Mouse (Mus musculus): ENCODE results near the gene Kcp. TPM values are rescaled to one million over a fixed set of nuclear protein-coding genes. Genes with fewer than 3 reads are reported as not detected.

The Kcp gene
- polyA plus RNA-seq, 1 experiment from 2014 or later: 10.9 TPM

DNA sequence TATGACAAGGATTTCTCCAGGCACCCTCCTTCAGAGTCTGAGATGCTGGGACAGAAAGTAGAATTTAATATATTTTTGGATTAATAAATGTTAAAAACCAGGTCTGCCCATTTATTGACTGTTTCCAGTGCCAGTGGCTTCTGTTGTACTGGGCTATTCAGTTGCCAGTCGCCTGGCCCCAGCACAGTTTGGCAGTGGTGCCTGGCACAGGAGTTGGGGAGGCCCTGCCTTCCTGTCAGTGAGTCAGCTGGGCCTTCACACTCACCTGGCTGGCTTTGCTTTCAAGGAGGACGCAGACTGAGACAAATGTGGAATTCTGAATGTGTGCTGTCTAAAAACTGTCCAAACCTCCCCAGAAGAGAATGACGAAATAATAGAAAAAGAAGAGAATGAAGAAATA is 29.5 kb upstream of the Kcp start:
- ATAC-seq (replicated peaks; ENCODE audit: insufficient number of reproducible peaks, low FRiP score, low TSS enrichment): no peak
- Histone ChIP-seq H3K27me3 (ENCODE audit: control insufficient read depth, insufficient read depth, low read length) (no peaks in the 10 kb centered on the region), H3K4me3 (ENCODE audit: low read depth, low read length) (no peak overlapping the region), H3K4me2 (no peak overlapping the region), H3K4me1 (ENCODE audit: control insufficient read depth, insufficient read depth, low read length) (peaks cover 5% of the 10 kb centered on the region; the same call in 1 of the 2 replicates), H3K36me3 (ENCODE audit: control insufficient read depth, insufficient read depth, low read length) (peaks cover 1% of the 10 kb centered on the region), H3K27ac (ENCODE audit: low read depth, low read length) (no peak overlapping the region), H3K9ac (ENCODE audit: low read depth, low read length) (no peak overlapping the region), H3K9me3 (replicated peaks; ENCODE audit: control insufficient read depth, low read length) (no peaks in the 10 kb centered on the region)
- WGBS (ENCODE audit: insufficient replicate concordance): 79% methylated on average over 3 of the region's 3 CpGs

DNA sequence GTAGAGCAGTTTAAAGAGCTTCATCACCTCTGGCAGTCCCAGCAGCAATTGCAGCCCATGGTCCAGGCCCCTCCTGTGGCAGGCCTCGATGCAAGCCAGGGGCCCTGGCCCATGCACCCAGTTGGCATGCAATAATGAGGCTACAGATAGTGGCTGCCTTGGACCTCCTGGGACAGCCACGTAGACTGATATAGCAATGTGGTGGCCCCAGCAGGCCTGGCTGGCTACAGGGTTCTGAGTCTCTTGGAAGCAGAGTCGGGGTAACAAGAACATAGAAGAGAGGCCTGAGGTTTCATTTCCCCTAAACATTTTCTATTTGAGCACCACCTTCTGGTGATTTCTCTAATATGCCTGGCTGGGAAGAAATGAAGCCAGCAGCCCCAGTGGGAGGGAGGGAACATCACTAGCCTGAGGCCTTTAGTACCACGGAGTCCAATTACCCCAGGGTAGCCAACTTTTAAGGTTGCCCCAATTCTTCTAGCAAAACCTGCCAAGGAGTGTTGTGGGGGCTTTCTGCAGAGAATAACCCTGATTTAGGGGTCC is 29.0 kb upstream of the Kcp start:
- ATAC-seq (replicated peaks; ENCODE audit: insufficient number of reproducible peaks, low FRiP score, low TSS enrichment): no peak
- 75% methylated on average over 4 of the region's 4 CpGs for WGBS (ENCODE audit: insufficient replicate concordance)
- no peak overlapping the region for H3K4me3 ChIP-seq (ENCODE audit: low read depth, low read length)

DNA sequence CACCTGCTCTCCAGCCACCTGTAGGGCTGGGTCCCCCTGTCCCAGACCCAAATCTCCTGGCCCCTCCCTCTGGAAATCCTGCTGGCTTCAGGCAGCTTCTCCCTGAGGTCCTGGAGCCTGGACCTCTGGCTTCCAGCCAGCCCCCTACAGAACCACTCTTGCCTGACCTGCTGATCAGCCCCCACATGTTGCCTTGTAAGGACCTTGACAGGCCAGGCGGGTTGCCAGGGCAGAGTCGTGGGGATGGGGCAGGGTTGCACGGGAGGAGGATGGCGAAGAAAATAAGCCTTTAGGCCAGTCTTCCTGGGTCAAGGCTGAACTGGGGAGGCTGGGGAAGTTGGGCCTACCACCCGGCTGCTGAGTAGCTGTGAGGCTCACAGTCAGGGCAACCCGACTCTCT is 27.6 kb upstream of the Kcp start:
- H3K27ac ChIP-seq (ENCODE audit: low read depth, low read length): peak overlapping the region; percentile 7; the same call in 1 of the 2 replicates
- 58% methylated on average over 6 of the region's 6 CpGs for whole genome bisulfite sequencing (ENCODE audit: insufficient replicate concordance)

More for the DNA sequence above, 29.0 kb upstream of the Kcp start:
- Histone ChIP-seq H3K9me3 (replicated peaks; ENCODE audit: control insufficient read depth, low read length) (no peaks in the 10 kb centered on the region), H3K4me2 (no peak overlapping the region), H3K36me3 (ENCODE audit: control insufficient read depth, insufficient read depth, low read length) (no peaks in the 10 kb centered on the region; the same call in 1 of the 2 replicates), H3K27me3 (ENCODE audit: control insufficient read depth, insufficient read depth, low read length) (no peaks in the 10 kb centered on the region), H3K27ac (ENCODE audit: low read depth, low read length) (no peak overlapping the region), H3K9ac (ENCODE audit: low read depth, low read length) (no peak overlapping the region), H3K4me1 (ENCODE audit: control insufficient read depth, insufficient read depth, low read length) (peaks cover 5% of the 10 kb centered on the region; the same call in 1 of the 2 replicates)

DNA sequence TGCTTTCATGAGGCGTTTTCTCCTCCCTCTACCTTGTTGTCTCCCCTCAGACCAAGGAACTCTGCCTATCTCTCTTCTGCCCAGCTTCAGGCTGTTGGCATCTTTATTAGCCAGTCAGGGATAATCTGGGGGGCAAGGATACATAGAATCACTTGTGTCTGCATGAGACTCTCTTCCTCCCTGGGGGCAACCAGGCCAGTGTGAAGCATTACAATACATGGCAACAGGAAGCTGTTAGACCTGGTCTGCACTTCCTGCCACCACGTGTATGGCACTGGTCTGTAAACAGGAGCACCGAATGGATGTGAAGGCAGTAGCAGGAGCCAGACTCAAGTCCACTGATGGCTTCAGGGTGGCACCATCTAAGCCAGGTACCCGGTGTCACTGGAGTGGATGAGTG is 22.3 kb upstream of the Kcp start:
- WGBS (ENCODE audit: insufficient replicate concordance): 50% methylated on average over 4 of the region's 4 CpGs
- Histone ChIP-seq H3K27ac (ENCODE audit: low read depth, low read length) (no peak overlapping the region), H3K27me3 (ENCODE audit: control insufficient read depth, insufficient read depth, low read length) (peaks cover 18% of the 10 kb centered on the region), H3K4me1 (ENCODE audit: control insufficient read depth, insufficient read depth, low read length) (peaks cover 27% of the 10 kb centered on the region), H3K4me3 (ENCODE audit: low read depth, low read length) (no peak overlapping the region), H3K36me3 (ENCODE audit: control insufficient read depth, insufficient read depth, low read length) (no peaks in the 10 kb centered on the region; the same call in 1 of the 2 replicates), H3K4me2 (peak overlapping the region; percentile 97), H3K9ac (ENCODE audit: low read depth, low read length) (no peak overlapping the region), H3K9me3 (replicated peaks; ENCODE audit: control insufficient read depth, low read length) (no peaks in the 10 kb centered on the region)
- ATAC-seq (replicated peaks; ENCODE audit: insufficient number of reproducible peaks, low FRiP score, low TSS enrichment): no peak

More for the DNA sequence above, 27.6 kb upstream of the Kcp start:
- H3K9ac ChIP-seq (ENCODE audit: low read depth, low read length): no peak overlapping the region
- ATAC-seq (replicated peaks; ENCODE audit: insufficient number of reproducible peaks, low FRiP score, low TSS enrichment): no peak
- H3K9me3 ChIP-seq (replicated peaks; ENCODE audit: control insufficient read depth, low read length): no peaks in the 10 kb centered on the region
- no peaks in the 10 kb centered on the region; the same call in 1 of the 2 replicates for H3K36me3 ChIP-seq (ENCODE audit: control insufficient read depth, insufficient read depth, low read length)
- H3K27me3 ChIP-seq (ENCODE audit: control insufficient read depth, insufficient read depth, low read length): no peaks in the 10 kb centered on the region
- no peak overlapping the region for H3K4me2 ChIP-seq
- no peak overlapping the region for H3K4me3 ChIP-seq (ENCODE audit: low read depth, low read length)
- H3K4me1 ChIP-seq (ENCODE audit: control insufficient read depth, insufficient read depth, low read length): peaks cover 5% of the 10 kb centered on the region; the same call in 1 of the 2 replicates

DNA sequence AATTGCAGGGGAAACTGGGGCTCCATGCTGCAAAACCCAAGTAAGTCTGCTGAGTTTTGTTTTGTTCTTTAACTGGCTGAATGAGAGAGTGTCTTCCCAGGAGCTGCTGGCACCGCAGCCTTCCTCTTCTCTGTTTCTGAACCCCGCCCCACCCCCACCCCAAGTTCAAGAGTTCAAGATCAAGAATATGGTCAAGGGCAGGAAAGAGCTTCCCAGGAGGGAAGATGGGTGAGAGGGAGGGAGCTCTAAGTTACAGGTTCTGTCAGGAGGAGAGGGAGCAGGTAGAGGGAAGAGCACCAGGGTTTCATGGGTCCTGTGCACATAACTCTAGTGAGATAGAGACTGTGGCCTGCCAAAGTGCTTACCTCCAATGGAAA is 21.7 kb upstream of the Kcp start:
- Histone ChIP-seq H3K36me3 (ENCODE audit: control insufficient read depth, insufficient read depth, low read length) (no peaks in the 10 kb centered on the region; the same call in 1 of the 2 replicates), H3K4me2 (peak overlapping the region; percentile 97), H3K9ac (ENCODE audit: low read depth, low read length) (no peak overlapping the region), H3K4me1 (ENCODE audit: control insufficient read depth, insufficient read depth, low read length) (peaks cover 28% of the 10 kb centered on the region), H3K9me3 (replicated peaks; ENCODE audit: control insufficient read depth, low read length) (no peaks in the 10 kb centered on the region), H3K27ac (ENCODE audit: low read depth, low read length) (0 out of 2 replicates have a peak overlapping the region, but pooled peaks have one; percentile 22), H3K27me3 (ENCODE audit: control insufficient read depth, insufficient read depth, low read length) (peaks cover 18% of the 10 kb centered on the region), H3K4me3 (ENCODE audit: low read depth, low read length) (peak overlapping the region; percentile 28)
- WGBS (ENCODE audit: insufficient replicate concordance): 31% methylated on average over 2 of the region's 2 CpGs
- ATAC-seq (replicated peaks; ENCODE audit: insufficient number of reproducible peaks, low FRiP score, low TSS enrichment): no peak

DNA sequence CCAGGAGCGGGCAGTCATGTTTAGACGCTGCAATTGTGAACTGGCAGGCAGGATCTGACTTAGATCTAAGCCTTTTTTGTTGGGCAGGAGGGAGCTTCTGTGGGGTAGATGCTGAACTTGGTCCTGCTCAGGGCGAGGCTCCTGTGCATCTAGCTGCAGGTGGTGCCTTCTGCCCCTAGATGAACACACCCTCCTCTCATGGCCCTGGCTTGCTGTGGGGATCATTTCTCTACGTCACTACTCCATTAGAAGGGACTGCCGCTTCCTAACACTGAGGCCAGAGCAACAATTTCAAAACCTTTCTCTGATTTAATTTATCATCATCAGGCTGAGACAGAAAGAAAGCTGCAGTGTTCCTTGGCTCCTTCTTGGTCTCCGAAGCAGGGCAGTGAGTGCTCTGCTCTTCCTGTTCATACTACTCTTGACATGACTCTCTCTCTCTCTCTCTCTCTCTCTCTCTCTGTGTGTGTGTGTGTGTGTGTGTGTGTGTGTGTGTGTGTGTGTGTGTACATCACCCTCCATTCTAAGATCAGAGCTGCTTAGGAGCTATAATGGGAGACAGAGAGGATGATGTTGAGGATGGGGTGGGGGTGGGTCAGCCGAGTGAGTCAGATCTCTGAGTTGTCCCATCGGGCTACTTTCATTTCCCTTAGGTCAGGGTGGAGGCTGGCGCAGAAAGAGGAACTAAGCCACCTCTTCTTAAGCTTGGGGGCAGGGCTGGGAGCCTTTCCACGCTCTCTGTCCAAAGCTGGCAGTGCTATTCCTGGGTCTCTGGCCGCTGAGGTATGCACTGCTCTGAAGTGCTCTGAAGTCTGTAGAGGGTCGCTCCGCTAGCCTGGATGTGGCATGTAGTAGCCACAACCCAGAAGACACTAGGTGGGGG is 21.1 kb upstream of the Kcp start:
- H3K27ac ChIP-seq (ENCODE audit: low read depth, low read length): peak overlapping the region; percentile 22; the same call in 1 of the 2 replicates
- no peaks in the 10 kb centered on the region for H3K9me3 ChIP-seq (replicated peaks; ENCODE audit: control insufficient read depth, low read length)
- no peaks in the 10 kb centered on the region for H3K36me3 ChIP-seq (ENCODE audit: control insufficient read depth, insufficient read depth, low read length)
- peaks cover 34% of the 10 kb centered on the region for H3K4me1 ChIP-seq (ENCODE audit: control insufficient read depth, insufficient read depth, low read length)
- peaks cover 18% of the 10 kb centered on the region for H3K27me3 ChIP-seq (ENCODE audit: control insufficient read depth, insufficient read depth, low read length)
- ATAC-seq (replicated peaks; ENCODE audit: insufficient number of reproducible peaks, low FRiP score, low TSS enrichment): no peak
- H3K4me2 ChIP-seq: peak overlapping the region; percentile 97
- H3K4me3 ChIP-seq (ENCODE audit: low read depth, low read length): peak overlapping the region; percentile 70
- no peak overlapping the region for H3K9ac ChIP-seq (ENCODE audit: low read depth, low read length)
- 17% methylated on average over 13 of the region's 13 CpGs for WGBS (ENCODE audit: insufficient replicate concordance)

DNA sequence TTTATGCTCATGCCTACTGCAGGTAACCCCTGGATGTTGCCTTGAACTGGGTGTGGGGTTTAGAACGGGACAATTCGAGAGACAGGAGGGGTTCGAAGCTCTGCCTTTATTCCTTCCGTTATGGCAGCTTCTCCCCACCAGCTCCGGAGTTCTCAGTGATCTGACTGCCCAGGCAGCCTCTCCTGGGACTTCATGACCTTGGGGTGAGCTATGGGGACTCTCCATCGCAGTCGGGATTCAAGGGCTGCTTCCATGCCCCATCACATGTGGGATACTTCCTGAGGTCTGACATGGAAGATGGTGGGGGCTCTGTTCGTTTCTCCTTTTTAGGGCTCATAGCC is 20.4 kb upstream of the Kcp start:
- WGBS (ENCODE audit: insufficient replicate concordance): 15% methylated on average over 8 of the region's 8 CpGs
- Histone ChIP-seq H3K27ac (ENCODE audit: low read depth, low read length) (peak overlapping the region; percentile 22; the same call in 1 of the 2 replicates), H3K4me1 (ENCODE audit: control insufficient read depth, insufficient read depth, low read length) (peaks cover 35% of the 10 kb centered on the region), H3K36me3 (ENCODE audit: control insufficient read depth, insufficient read depth, low read length) (no peaks in the 10 kb centered on the region), H3K9me3 (replicated peaks; ENCODE audit: control insufficient read depth, low read length) (no peaks in the 10 kb centered on the region), H3K9ac (ENCODE audit: low read depth, low read length) (peak overlapping the region; percentile 4; the same call in 1 of the 2 replicates), H3K4me3 (ENCODE audit: low read depth, low read length) (peak overlapping the region; percentile 70), H3K4me2 (peak overlapping the region; percentile 97), H3K27me3 (ENCODE audit: control insufficient read depth, insufficient read depth, low read length) (peaks cover 18% of the 10 kb centered on the region)
- no peak for ATAC-seq (replicated peaks; ENCODE audit: insufficient number of reproducible peaks, low FRiP score, low TSS enrichment)

DNA sequence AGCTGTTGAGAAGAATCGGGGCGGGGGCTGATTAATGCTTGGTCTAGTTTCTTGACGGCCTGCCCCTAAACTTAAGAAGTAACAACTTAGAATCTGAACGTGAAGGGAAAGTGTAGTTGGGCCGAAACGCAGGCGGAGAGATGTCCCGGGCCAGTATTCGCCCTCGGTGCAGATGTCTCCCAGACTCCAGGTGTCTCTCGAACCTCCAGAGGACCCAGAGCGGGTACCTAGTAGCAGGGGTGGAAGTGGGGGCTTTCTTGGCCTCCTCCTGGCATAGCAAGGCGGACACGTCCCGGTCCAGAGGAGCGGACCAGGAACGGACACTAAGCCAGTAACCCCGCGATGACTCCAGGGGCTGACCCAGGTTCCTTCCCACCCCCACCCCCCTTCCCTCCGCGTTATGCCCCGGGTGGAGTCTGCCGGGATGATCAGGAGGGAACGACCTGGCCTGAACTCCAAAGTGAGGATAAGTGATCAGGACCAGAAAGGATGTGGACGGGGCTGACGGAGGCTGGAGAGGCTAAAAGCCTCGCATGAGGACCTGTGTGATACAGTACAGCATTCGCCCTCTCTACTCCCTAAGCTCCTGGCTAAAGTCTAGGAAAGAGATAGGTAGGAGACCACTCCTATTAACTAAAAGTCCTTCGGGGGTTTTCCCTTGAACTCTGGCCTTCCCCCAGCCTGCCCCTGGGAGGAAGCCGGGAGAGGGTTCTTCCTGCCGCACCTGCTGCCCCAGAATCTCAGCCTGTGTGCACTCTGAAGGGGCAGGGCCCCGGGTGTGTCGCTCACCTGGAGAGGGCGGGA is 19.8 kb upstream of the Kcp start:
- H3K36me3 ChIP-seq (ENCODE audit: control insufficient read depth, insufficient read depth, low read length): no peaks in the 10 kb centered on the region
- no peaks in the 10 kb centered on the region for H3K9me3 ChIP-seq (replicated peaks; ENCODE audit: control insufficient read depth, low read length)
- peak overlapping the region; percentile 62 for H3K9ac ChIP-seq (ENCODE audit: low read depth, low read length)
- 6% methylated on average over 34 of the region's 34 CpGs for WGBS (ENCODE audit: insufficient replicate concordance)
- ATAC-seq (replicated peaks; ENCODE audit: insufficient number of reproducible peaks, low FRiP score, low TSS enrichment): no peak
- peak overlapping the region; percentile 70 for H3K4me3 ChIP-seq (ENCODE audit: low read depth, low read length)
- H3K4me1 ChIP-seq (ENCODE audit: control insufficient read depth, insufficient read depth, low read length): peaks cover 35% of the 10 kb centered on the region
- peaks cover 18% of the 10 kb centered on the region for H3K27me3 ChIP-seq (ENCODE audit: control insufficient read depth, insufficient read depth, low read length)
- peak overlapping the region; percentile 97 for H3K4me2 ChIP-seq
- H3K27ac ChIP-seq (ENCODE audit: low read depth, low read length): peak overlapping the region; percentile 22; the same call in 1 of the 2 replicates

All from heart, embryonic 11.5 days (tissue).